Mouse (Mus musculus) spleen, adult 2 months (tissue): ENCODE results near the gene Nme2.

Source experiments
- CTCF ChIP-seq: fragments of 200-500 bp; IDR thresholded peaks from 2 replicates; pipeline ENCODE4 v1.5.1; 2011; ENCODE audit warnings: mild to moderate bottlenecking, inconsistent platforms; ENCODE audit not compliant: insufficient read depth, insufficient read length, insufficient replicate concordance; ENCODE audit errors: extremely low read depth
- POLR2A ChIP-seq: fragments of 200-500 bp; IDR thresholded peaks from 2 replicates; pipeline ENCODE4 v1.6.1; 2011; ENCODE audit warnings: low read depth, low read length, inconsistent platforms

DNA sequence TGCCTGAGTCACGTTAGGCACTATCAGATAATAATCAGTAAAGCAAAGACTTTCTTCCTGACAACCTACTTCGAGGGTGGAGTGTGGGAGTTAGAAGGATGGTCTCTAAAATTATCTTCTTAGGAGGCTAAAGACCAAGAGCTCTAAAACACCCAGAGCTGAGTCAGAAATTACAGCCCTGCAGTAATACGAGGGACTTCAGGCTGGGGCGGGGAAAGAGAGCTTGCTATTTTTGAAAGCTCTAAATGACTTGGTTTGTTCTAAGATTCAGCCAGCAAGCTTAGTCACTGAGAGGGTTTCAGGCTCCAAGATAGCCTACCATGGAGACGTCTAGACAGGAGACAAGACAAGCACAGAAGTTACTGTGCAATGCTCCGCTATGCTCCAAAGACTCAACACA, 9.3 kb upstream of the Nme2 start:
- TF ChIP-seq POLR2A (no peak), CTCF (no peak)
